Mouse (Mus musculus) ES-Bruce4 (cell line): ENCODE measurements at regions not wholly inside any gene's neighbourhood (a gene's known extent, or its start where the extent isn't known, plus 50 kb on each side); places are given as distances from the start of the nearest gene placed in this dataset.

Experiments
- H3K27ac ChIP-seq: 2 replicates; pipeline ENCODE4 v1.5.1; 2012; ENCODE audit warnings: low read length, inconsistent platforms; ENCODE audit not compliant: insufficient read depth
- H3K27me3 ChIP-seq: 2 replicates; pipeline ENCODE4 v1.6.1; 2012; ENCODE audit warnings: mild to moderate bottlenecking, low read length, inconsistent platforms; ENCODE audit not compliant: control insufficient read depth, poor library complexity, insufficient read depth, severe bottlenecking
- H3K36me3 ChIP-seq: 2 replicates; pipeline ENCODE4 v1.6.1; 2012; ENCODE audit warnings: inconsistent platforms, mild to moderate bottlenecking, low read length, moderate library complexity; ENCODE audit not compliant: control insufficient read depth, poor library complexity, insufficient read depth, severe bottlenecking
- H3K4me1 ChIP-seq: one replicate; pipeline ENCODE4 v1.8.1; 2011; ENCODE audit warnings: low read length; ENCODE audit not compliant: control insufficient read depth, insufficient read depth
- H3K4me3 ChIP-seq: 2 replicates; pipeline ENCODE4 v1.5.1; 2011; ENCODE audit warnings: low read depth, mild to moderate bottlenecking, low read length
- H3K9ac ChIP-seq: 2 replicates; pipeline ENCODE4 v1.6.1; 2012; ENCODE audit warnings: low read depth, mild to moderate bottlenecking, inconsistent platforms; ENCODE audit not compliant: poor library complexity, severe bottlenecking
- H3K9me3 ChIP-seq: replicated peaks from 2 replicates; pipeline ENCODE4 v1.6.1; 2012; ENCODE audit warnings: mild to moderate bottlenecking, low read length, inconsistent platforms; ENCODE audit not compliant: control insufficient read depth, poor library complexity, insufficient read depth, severe bottlenecking
- CTCF ChIP-seq: IDR thresholded peaks from one replicate; pipeline ENCODE4 v1.8.1; 2011; ENCODE audit warnings: low read depth, low read length
- EP300 ChIP-seq: IDR thresholded peaks from 2 replicates; pipeline ENCODE4 v1.6.1; 2011; ENCODE audit warnings: low read depth, low read length; ENCODE audit not compliant: insufficient read depth
- POLR2A ChIP-seq: IDR thresholded peaks from one replicate; pipeline ENCODE4 v1.8.1; 2011; ENCODE audit warnings: low read length; ENCODE audit not compliant: insufficient read depth

- Histone ChIP-seq H3K9ac (no peak overlapping the region), H3K36me3 (no peaks in the 10 kb centered on the region), H3K9me3 (no peaks in the 10 kb centered on the region), H3K4me3 (no peak overlapping the region), H3K4me1 (no peaks in the 10 kb centered on the region), H3K27ac (no peak overlapping the region), H3K27me3 (no peaks in the 10 kb centered on the region)
- TF ChIP-seq CTCF (no peak), EP300 (no peak), POLR2A (no peak)
These were observed 217.9 kb downstream of the Lpin1 start for GRCm38 (mm10) chr12:16392851-16393250.

- no peaks in the 10 kb centered on the region for H3K27me3 ChIP-seq
- H3K36me3 ChIP-seq, result no peaks in the 10 kb centered on the region
- TF ChIP-seq CTCF, result no peak
- TF ChIP-seq POLR2A, result no peak
- TF ChIP-seq EP300, result no peak
- H3K27ac ChIP-seq, result no peak overlapping the region
- H3K4me3 ChIP-seq, result no peak overlapping the region
- no peaks in the 10 kb centered on the region for H3K9me3 ChIP-seq
- no peaks in the 10 kb centered on the region for H3K4me1 ChIP-seq
- no peak overlapping the region for H3K9ac ChIP-seq
These were observed 219.0 kb downstream of the Lpin1 start for GRCm38 (mm10) chr12:16391630-16392269.

GRCm38 (mm10) chr12:16391163-16391562 lies 219.6 kb downstream of the Lpin1 start:
- Histone ChIP-seq H3K27me3 (no peaks in the 10 kb centered on the region), H3K9me3 (no peaks in the 10 kb centered on the region), H3K27ac (no peak overlapping the region), H3K9ac (no peak overlapping the region), H3K4me3 (no peak overlapping the region), H3K4me1 (no peaks in the 10 kb centered on the region), H3K36me3 (no peaks in the 10 kb centered on the region)
- TF ChIP-seq CTCF (no peak), EP300 (no peak), POLR2A (no peak)

- Histone ChIP-seq H3K4me3 (no peak overlapping the region), H3K27me3 (no peaks in the 10 kb centered on the region), H3K9me3 (no peaks in the 10 kb centered on the region), H3K9ac (no peak overlapping the region), H3K27ac (no peak overlapping the region), H3K36me3 (no peaks in the 10 kb centered on the region), H3K4me1 (no peaks in the 10 kb centered on the region)
- no peak for TF ChIP-seq EP300
- no peak for TF ChIP-seq POLR2A
- TF ChIP-seq CTCF, result no peak
These were observed 223.7 kb downstream of the Lpin1 start for GRCm38 (mm10) chr12:16387035-16387434.

- no peaks in the 10 kb centered on the region for H3K4me1 ChIP-seq
- no peak for TF ChIP-seq POLR2A
- no peak for TF ChIP-seq CTCF
- no peak for TF ChIP-seq EP300
- H3K9ac ChIP-seq, result no peak overlapping the region
- no peaks in the 10 kb centered on the region for H3K36me3 ChIP-seq
- H3K27ac ChIP-seq, result no peak overlapping the region
- H3K27me3 ChIP-seq, result no peaks in the 10 kb centered on the region
- no peaks in the 10 kb centered on the region for H3K9me3 ChIP-seq
- no peak overlapping the region for H3K4me3 ChIP-seq
These were observed 226.4 kb downstream of the Lpin1 start for GRCm38 (mm10) chr12:16384396-16384795.

GRCm38 (mm10) chr12:16383499-16383935 lies 227.2 kb downstream of the Lpin1 start:
- Histone ChIP-seq H3K9ac (no peak overlapping the region), H3K4me3 (no peak overlapping the region), H3K4me1 (no peaks in the 10 kb centered on the region), H3K36me3 (no peaks in the 10 kb centered on the region), H3K9me3 (no peaks in the 10 kb centered on the region), H3K27ac (no peak overlapping the region), H3K27me3 (no peaks in the 10 kb centered on the region)
- TF ChIP-seq CTCF (no peak), EP300 (no peak), POLR2A (no peak)
